Mouse (Mus musculus) midbrain, embryonic 10.5 days (tissue): ENCODE data around the gene Defb23. TPM values are rescaled to one million over a fixed set of nuclear protein-coding genes. Genes with fewer than 3 reads are reported as not detected.
"Not testable (repeated sequence)": the region's sequence is repeated elsewhere in the genome, so short reads cannot be mapped to it uniquely, and the experiment has no call there.

Source experiments
- DNase-seq: peaks from one replicate; pipeline ENCODE4 v3.0.0-alpha.2; 2017; ENCODE audit warnings: low spot score
- H3K27ac ChIP-seq: fragments of 300-500 bp; sonication (generic); replicated peaks from 2 replicates; pipeline ENCODE4 v1.5.1; 2016; ENCODE audit warnings: mild to moderate bottlenecking
- H3K27me3 ChIP-seq: fragments of 300-500 bp; sonication (generic); 2 replicates; pipeline ENCODE4 v1.6.1; 2016; ENCODE audit warnings: low read depth, mild to moderate bottlenecking; ENCODE audit not compliant: poor library complexity, severe bottlenecking
- H3K36me3 ChIP-seq: fragments of 300-500 bp; sonication (generic); 2 replicates; pipeline ENCODE4 v1.6.1; 2016; ENCODE audit warnings: mild to moderate bottlenecking, moderate library complexity
- H3K4me1 ChIP-seq: fragments of 300-500 bp; sonication (generic); 2 replicates; pipeline ENCODE4 v1.6.1; 2016
- H3K4me3 ChIP-seq: fragments of 300-500 bp; sonication (generic); 2 replicates; pipeline ENCODE4 v1.5.1; 2016; ENCODE audit warnings: mild to moderate bottlenecking, moderate library complexity
- H3K9me3 ChIP-seq: fragments of 300-500 bp; sonication (generic); replicated peaks from 2 replicates; pipeline ENCODE4 v1.6.1; 2016; ENCODE audit warnings: mild to moderate bottlenecking
- WGBS: fragments of 180-500 bp; shearing (Covaris S2); methylation state at CpG from one replicate; pipeline ENCODE4 v1.1.7; 2016; 5-methylcytosine and 5-hydroxymethylcytosine counted together
- polyA plus RNA-seq: library from polyadenylated mRNA; unstranded; fragments of >200 nt; fragmentation: Nextera tagmentation; extraction: Ambion mirVana; gene quantifications from 2 replicates; pipeline ENCODE4 v1.2.1, GENCODE M21; 2016

Defb23 gene
- polyA plus RNA-seq, 1 experiment from 2014 or later, result not detected

DNA sequence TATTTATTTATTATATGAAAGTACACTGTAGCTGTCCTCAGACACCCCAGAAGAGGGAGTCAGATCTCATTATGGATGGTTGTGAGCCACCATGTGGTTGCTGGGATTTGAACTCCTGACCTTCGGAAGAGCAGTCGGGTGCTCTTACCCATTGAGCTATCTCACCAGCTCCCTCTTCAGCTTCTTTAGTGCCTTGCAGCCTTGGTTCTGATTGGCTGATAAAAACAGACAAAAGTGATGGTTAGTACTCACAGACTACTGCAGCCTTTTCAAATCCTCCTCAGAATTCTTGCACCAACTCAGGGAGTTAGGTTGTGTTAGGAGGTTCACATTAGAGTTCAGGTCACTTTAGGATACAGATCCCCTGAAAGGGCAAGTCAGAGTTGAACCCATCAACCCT, 35.9 kb downstream of the Defb23 start:
- H3K36me3 ChIP-seq, H3K9me3 ChIP-seq, H3K27ac ChIP-seq, DNase-seq, H3K27me3 ChIP-seq, H3K4me3 ChIP-seq: not testable (repeated sequence)
- WGBS, result 88% methylated on average over 2 of the region's 2 CpGs
- peaks cover 13% of the 10 kb centered on the region for H3K4me1 ChIP-seq

DNA sequence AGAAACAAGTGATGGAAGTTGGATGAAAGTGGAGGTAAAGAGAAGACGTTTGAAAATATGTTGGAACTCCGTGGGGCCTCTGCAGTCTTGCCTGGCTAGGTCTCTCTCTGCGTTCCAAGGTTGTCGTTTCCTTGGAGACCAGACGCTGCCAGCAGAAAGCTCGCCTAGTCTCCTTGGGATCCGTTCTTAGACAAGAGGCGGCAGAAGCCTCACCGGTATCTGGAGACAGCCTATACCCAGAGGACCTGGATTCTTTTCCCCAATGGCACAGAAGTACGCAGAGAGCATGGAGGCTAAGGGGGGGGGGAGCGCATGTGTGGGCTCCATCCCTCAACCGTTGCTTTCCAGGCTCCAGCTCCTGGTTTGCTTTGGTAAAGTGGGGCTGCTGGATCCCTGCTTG, 36.9 kb downstream of the Defb23 start:
- 5% methylated on average over 12 of the region's 12 CpGs for WGBS
- H3K9me3 ChIP-seq, result no peaks in the 10 kb centered on the region
- peak; percentile 42 for DNase-seq

DNA sequence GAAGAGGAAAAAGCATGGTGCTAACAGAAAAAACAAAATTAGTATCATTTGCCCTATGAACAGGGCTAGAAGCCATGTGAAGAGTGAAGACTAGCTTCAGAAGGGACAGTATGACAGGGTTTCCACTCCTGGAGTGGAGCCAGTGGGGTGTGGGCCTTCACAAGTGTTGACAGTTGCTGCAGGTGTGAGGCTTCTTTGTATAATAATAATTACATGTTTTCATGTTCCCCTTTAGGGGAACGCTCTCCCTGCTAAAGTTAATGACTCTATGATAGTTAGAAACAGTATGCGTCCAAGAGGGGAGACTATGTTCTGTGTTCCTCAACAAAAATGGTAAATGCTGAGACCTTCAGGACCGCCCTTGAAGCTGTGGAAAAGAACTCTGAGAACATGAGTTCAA, 48.6 kb downstream of the Defb23 start:
- H3K27me3 ChIP-seq, result no peaks in the 10 kb centered on the region
- H3K9me3 ChIP-seq, result peaks cover 7% of the 10 kb centered on the region; the same call in 1 of the 2 replicates
- peaks cover 8% of the 10 kb centered on the region; the same call in 1 of the 2 replicates for H3K36me3 ChIP-seq
- DNase-seq, result no peak
- peak overlapping the region; percentile 98; the same call in 1 of the 2 replicates for H3K27ac ChIP-seq
- peaks cover 34% of the 10 kb centered on the region for H3K4me1 ChIP-seq
- peak overlapping the region; percentile 84 for H3K4me3 ChIP-seq
- WGBS, result 97% methylated on average over 3 of the region's 3 CpGs

More for the DNA sequence above, 36.9 kb downstream of the Defb23 start:
- Histone ChIP-seq H3K27me3 (no peaks in the 10 kb centered on the region), H3K4me3 (peak overlapping the region; percentile 33), H3K27ac (no peak overlapping the region; the same call in 1 of the 2 replicates), H3K4me1 (peaks cover 13% of the 10 kb centered on the region), H3K36me3 (no peaks in the 10 kb centered on the region)

DNA sequence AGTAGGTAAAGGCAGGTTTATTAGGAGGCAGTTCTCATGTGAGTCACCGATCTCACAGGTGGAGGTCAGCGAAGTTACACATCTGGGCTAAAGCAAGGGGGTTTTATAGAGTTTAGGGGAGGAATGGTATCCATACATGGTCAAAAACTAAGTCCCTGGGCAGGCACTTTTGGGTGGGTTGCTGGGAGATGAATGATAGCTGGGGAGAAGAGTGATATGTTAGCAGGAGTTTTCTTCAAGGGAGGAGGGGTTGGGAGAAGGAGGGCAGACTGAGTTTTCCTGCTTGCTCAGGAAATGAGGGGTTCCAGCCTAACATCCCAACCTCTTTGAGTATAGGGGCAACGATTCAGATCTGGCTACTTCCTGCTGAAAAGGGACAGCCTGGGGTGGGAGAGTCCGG, 49.1 kb downstream of the Defb23 start, which contains the start of gene 6820408C15Rik:
Gene 6820408C15Rik (plus strand): TSS at position 301 of the 400 bp plus-strand sequence.
- Histone ChIP-seq H3K4me3 (peak within 1 kb of the TSS; percentile 84), H3K4me1 (peaks cover 39% of the 10 kb centered on the region), H3K36me3 (peaks cover 8% of the 10 kb centered on the region; the same call in 1 of the 2 replicates), H3K9me3 (peaks cover 7% of the 10 kb centered on the region; the same call in 1 of the 2 replicates), H3K27me3 (no peaks in the 10 kb centered on the region), H3K27ac (peak within 1 kb of the TSS; percentile 98)
- DNase-seq, result no peak
- 33% methylated on average over 4 of the region's 4 CpGs for WGBS

DNA sequence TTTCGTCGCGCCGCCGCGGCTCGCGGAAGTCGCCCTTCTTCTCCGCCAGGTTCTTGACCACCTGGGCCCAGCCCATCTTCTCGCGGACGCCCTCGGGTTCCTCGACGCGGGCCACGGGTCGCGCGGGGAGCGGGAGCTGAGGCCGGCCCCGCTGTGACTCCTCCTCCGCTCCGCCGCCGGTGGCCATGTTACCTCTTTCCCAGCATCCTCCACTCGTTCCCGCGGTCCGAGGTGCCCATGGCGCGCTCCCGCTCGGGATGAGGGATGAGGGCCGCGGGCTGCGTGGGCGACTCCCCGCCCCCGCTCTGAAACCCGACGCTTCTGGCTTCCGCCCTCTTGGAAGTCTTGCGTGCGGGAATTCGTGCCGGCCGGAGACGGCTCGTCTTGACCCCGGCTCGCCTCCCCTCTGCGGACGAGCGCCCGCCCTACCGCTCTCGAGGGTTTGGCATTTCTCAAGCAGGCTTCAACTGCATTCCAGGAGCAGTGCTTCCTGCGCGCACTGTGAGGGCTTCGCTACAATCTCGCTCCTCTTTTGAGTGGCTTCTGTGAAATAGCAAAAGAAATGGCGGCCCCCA, 49.7 kb downstream of the Defb23 start, which contains the start of gene Zcchc3:
Gene Zcchc3 (minus strand): TSS at position 437 of the 575 bp plus-strand sequence.
- Histone ChIP-seq H3K36me3 (peaks cover 8% of the 10 kb centered on the region; the same call in 1 of the 2 replicates), H3K4me1 (peaks cover 45% of the 10 kb centered on the region), H3K9me3 (peaks cover 7% of the 10 kb centered on the region; the same call in 1 of the 2 replicates), H3K27ac (peak within 1 kb of the TSS; percentile 98), H3K4me3 (peak within 1 kb of the TSS; percentile 84), H3K27me3 (no peaks in the 10 kb centered on the region)
- DNase-seq, result peak; percentile 93
- WGBS, result under 1% methylated on average over 65 of the region's 65 CpGs

DNA sequence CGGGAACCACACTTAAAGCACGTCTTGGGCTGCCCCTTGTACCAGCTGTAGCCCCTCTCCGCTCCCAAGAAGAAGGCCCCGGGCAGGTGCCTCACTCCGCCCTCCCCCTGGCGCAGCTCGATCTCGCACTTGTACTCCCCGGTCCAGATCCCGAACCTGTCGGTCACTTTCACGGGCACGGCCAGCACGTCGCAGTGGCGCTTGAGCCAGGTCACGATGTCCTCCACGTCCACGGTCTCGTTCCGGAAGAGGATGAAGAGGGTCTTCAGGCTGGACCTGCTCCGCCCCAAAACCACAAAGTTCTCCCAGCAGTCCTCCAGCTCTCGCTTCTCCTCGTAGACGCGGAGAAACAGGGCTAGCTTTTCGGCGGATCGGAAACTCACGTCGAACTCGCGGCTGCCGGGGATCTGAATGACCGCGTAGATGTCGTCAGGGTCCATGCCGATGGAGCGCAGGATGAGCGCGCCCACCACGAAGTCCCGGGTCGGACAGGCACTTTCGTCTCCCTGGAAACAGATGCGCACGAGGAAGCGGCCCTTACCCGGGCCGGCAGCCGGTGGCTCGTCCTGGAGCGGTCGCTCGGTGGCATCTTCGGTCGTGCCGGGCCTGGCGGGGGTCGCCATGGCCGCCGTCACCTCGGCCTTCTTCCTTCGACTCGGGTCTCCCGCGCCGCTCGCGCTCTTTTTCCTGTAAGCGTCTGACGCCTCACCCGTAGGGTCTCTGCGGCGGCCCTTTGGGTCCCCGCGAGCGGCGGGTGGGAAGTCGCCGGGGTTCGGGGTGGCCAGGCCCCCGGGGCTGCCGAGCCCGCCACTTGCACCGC, 50.4 kb downstream of the Defb23 start:
- H3K27ac ChIP-seq, result peak overlapping the region; percentile 98
- H3K27me3 ChIP-seq, result no peaks in the 10 kb centered on the region
- DNase-seq, result peak; percentile 70
- H3K9me3 ChIP-seq, result peaks cover 7% of the 10 kb centered on the region; the same call in 1 of the 2 replicates
- WGBS, result under 1% methylated on average over 84 of the region's 86 CpGs
- peaks cover 51% of the 10 kb centered on the region for H3K4me1 ChIP-seq
- H3K4me3 ChIP-seq, result peak overlapping the region; percentile 84
- peaks cover 8% of the 10 kb centered on the region; the same call in 1 of the 2 replicates for H3K36me3 ChIP-seq

DNA sequence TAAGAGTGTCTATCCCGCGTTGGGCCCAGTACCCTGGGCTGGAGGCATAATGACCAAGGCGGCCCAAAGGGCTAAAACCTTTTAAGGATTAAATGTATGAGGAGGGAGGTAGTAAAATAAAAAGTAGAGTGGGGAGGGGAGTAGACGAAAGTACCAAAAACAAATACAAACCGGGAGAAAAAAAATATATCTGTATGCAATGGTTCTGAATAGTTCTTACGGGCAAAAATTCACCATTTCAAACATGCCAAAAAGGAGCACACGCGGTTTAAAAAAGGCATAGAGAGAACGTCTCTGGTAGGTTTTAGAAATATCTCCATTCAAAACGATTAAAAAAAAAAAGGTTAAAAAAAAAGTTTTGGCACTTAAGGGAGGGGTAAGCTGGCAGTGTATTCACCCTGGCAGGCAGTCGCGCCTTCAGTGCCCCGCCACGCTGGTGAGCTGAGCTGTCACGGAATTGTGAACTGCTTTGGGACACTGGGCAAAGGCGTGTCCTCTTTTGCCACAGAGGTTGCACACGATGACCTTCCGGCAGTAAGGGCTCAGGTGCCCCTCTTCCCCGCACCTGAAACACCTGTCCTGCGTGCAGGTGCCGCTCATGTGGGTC, 51.2 kb downstream of the Defb23 start:
- no peak for DNase-seq
- under 1% methylated on average over 21 of the region's 21 CpGs for WGBS
- H3K9me3 ChIP-seq, result peaks cover 7% of the 10 kb centered on the region; the same call in 1 of the 2 replicates
- H3K36me3 ChIP-seq, result peaks cover 8% of the 10 kb centered on the region; the same call in 1 of the 2 replicates
- H3K4me1 ChIP-seq, result peaks cover 51% of the 10 kb centered on the region
- H3K27ac ChIP-seq, result peak overlapping the region; percentile 98
- H3K4me3 ChIP-seq, result peak overlapping the region; percentile 84
- H3K27me3 ChIP-seq, result no peaks in the 10 kb centered on the region

DNA sequence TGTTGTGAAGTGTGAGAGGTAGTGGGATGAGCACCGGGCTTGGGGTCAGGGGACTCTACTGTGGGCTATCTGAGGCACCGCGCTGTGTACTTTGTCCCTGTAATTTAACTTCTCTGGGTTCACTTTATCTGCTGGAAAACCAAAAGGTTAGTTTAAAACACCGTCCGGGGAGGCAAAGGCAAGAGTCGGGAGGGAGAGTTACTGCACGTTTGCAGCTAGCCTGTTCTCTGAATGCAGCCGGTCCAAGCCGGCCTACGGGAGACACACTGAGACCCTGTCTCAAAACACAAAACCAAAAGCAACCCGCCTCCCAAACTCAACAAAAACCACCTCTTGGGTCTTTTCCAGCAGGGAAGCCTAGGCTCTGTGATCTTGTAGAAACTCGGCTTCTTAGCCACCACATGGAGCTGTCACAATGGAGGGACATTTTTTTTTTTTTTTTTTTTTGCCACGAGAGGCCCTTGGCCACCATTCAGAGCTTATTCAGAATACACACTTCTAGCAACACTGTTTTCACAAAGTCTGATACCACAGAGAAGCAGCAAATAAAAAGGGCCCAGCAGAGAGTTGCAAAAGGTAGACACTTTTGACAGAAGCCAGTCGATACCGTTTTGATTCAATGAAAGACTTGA, 51.8 kb downstream of the Defb23 start:
- H3K9me3 ChIP-seq, result peaks cover 7% of the 10 kb centered on the region; the same call in 1 of the 2 replicates
- DNase-seq, result no peak

DNA sequence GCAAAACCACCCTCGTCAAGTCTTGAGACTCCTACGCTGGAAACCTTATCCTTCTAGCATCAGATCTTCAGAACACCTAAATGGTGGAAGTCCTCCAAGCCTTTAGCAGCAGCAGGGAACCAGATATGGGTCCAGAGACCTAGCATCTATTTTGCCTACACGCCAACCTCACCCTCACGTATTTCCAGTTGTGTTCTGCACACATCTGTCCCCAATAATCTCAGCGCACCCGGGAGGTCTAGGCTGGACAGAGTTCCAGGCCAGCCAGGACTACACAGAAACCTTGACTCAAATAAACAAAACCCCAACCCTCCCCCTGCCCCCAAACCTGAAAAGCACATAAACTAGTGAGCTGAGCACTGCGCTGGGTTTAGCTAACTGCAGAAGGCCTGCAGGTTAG, 52.9 kb downstream of the Defb23 start:
- Histone ChIP-seq H3K36me3 (peaks cover 8% of the 10 kb centered on the region; the same call in 1 of the 2 replicates), H3K9me3 (peaks cover 7% of the 10 kb centered on the region; the same call in 1 of the 2 replicates), H3K4me3 (peak overlapping the region; percentile 84), H3K4me1 (peaks cover 58% of the 10 kb centered on the region), H3K27ac (peak overlapping the region; percentile 98), H3K27me3 (no peaks in the 10 kb centered on the region)
- 3% methylated on average over 7 of the region's 7 CpGs for WGBS
- DNase-seq, result no peak

More for the DNA sequence above, 51.8 kb downstream of the Defb23 start:
- Histone ChIP-seq H3K27me3 (no peaks in the 10 kb centered on the region), H3K36me3 (peaks cover 8% of the 10 kb centered on the region; the same call in 1 of the 2 replicates), H3K27ac (peak overlapping the region; percentile 98), H3K4me3 (peak overlapping the region; percentile 84), H3K4me1 (peaks cover 51% of the 10 kb centered on the region)
- whole genome bisulfite sequencing, result 4% methylated on average over 15 of the region's 15 CpGs

DNA sequence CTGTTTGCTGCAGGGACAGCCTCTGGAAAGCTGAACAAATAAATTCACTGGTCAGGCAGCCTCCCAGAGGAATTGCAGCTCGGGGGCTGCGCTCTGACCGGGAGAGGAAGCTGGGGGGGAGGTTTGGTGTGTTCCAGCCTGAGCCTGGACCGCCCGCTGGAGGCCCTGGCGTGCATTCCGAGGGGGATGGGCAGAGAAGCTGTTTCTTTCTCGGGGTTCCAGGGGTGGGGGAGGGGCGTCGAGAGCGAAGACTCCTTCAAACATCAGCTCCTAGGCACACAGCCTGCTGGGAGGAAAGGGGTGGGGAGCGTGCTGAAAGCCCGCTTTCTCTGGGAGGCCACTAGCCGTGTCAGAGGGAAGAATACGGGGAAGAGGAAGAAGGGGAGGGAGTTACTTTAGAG, 53.4 kb downstream of the Defb23 start:
- Histone ChIP-seq H3K27me3 (no peaks in the 10 kb centered on the region), H3K4me3 (peak overlapping the region; percentile 84), H3K27ac (peak overlapping the region; percentile 98), H3K36me3 (peaks cover 4% of the 10 kb centered on the region; the same call in 1 of the 2 replicates), H3K9me3 (peaks cover 2% of the 10 kb centered on the region; the same call in 1 of the 2 replicates), H3K4me1 (peaks cover 63% of the 10 kb centered on the region)
- WGBS, result under 1% methylated on average over 15 of the region's 15 CpGs
- DNase-seq, result peak; percentile 94

DNA sequence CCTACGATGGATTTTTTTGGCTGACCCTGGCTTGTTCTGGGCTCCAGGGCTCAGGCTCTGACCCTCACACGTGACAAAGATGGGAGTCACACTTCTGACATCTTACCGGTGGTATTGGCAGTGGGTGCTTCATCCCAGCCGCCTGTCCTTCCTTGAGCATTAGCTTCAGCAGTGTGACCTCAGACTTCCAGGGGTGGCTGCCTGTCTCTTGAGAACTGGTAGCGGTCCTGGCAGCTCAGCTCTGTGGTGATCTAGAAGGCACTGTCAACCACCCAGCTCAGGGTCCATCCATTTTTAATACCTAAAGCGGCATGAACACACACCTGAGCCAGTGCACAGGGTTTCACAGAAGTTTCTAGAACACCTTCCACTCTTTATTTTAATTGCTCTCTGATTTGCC, 54.6 kb downstream of the Defb23 start:
- Histone ChIP-seq H3K27ac (peak overlapping the region; percentile 98), H3K27me3 (no peaks in the 10 kb centered on the region), H3K4me3 (0 out of 2 replicates have a peak overlapping the region, but pooled peaks have one; percentile 18), H3K4me1 (peaks cover 65% of the 10 kb centered on the region), H3K9me3 (no peaks in the 10 kb centered on the region), H3K36me3 (peaks cover 4% of the 10 kb centered on the region; the same call in 1 of the 2 replicates)
- 77% methylated on average over 6 of the region's 6 CpGs for WGBS
- DNase-seq, result no peak
